Mouse (Mus musculus): ENCODE results near the gene P2ry2.

The P2ry2 gene

DNA sequence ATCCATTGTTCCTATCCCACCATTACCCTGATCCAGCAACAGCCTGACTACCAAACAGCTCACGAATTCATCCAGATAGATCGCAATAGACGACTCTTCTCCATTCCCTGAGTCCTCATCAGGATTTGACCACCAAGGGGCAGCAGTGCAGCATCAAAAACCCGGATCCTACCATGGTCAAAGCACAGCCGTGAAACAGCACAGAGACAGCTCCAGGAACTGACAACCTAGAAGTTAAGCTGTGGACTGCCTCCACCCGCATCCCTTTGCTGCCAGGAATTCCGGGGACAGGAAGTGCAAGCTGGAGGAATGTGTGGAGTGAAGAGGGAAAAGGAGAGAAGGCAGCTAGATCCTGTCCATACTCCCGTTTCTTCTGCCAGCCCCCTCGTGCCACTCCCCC is 24.6 kb downstream of the P2ry2 start:
- DNase-seq (ENCODE audit: low read depth, low spot score) = peak; percentile 26

DNA sequence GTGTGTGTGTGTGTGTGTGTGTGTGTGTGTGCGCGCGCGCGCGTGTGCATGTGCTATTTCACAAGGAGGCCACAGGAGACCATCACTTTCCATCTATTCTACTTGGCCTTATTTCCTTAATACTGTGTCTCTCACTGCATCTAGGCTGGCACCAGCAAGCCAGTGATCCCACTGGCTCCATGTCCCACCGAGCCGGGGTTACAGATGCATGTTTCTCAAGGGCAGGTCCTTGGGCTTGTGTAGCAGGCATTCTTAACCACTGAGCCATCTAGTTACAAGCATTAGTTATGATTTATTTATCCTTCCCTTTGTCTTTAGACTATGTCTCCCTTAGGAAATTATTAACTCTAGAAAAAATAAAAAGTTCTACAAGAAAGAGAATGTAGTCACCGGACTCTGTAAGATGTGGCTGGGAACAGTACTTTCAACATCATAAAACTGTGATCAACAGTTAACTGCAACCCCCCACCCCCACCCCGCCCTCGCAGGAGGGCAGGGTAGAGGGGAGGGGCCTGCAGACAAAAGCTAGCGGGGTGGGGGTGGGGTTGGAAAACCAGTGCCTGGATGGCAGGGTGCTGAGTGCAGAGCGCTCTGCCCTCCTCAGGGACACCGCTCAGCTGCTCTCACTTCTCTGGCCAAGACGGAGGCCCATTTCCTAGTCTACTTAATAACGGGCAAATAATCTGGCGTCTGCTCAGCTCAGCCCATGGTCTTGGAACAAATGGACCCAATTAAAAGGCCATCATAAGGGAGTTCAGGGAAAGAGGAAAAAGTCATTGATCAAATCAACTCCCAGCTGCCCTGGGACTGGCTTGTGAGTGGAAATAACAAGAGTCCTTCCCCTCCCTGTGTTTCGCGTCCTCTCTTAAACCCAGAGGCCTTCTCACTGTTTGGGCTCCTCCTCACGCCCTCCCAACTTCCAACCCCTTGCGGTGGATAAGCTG is 27.9 kb downstream of the P2ry2 start:
- DNase-seq (ENCODE audit: low read depth, low spot score) = no peak

DNA sequence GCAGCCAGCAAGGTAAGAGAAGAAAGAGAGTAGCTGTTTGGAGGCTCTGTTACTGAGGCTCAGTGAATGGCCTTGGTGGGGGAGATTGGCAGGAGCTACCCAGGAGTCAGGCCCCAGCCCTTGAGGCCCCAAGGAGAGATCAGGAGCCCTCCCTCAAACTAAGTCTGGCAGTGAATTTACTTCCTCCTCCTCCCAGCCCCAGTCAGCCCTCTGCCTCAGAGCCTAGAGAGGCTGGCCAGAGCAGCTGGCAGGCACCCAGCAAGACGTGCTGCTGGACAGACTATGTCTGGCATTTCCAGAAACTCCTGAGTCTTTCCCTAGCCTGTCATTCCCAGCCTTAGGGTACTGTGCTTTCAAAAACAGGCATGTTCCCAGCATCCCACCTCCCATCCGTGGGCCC is 33.5 kb downstream of the P2ry2 start:
- no peak for DNase-seq (ENCODE audit: low read depth, low spot score)

DNA sequence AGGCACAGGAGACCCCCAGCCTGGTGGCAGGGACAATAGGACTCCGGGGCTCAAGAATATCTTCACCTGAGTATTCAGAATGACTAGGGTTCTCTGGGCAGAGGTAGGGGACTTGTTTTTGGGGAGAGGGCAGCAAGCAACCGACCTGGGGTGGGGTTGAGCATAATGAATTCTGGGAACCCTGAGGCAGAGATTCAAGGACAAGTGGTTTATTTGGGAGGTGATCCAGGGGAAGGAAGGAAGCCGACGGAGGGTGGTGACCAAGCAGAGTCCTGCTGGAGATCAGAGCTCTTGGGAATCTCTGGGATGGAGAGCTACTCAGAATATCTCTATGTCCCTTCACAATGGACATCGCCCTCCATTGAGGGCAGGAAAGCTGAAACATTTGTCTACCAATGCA is 34.5 kb downstream of the P2ry2 start:
- no peak for DNase-seq (ENCODE audit: low read depth, low spot score)

DNA sequence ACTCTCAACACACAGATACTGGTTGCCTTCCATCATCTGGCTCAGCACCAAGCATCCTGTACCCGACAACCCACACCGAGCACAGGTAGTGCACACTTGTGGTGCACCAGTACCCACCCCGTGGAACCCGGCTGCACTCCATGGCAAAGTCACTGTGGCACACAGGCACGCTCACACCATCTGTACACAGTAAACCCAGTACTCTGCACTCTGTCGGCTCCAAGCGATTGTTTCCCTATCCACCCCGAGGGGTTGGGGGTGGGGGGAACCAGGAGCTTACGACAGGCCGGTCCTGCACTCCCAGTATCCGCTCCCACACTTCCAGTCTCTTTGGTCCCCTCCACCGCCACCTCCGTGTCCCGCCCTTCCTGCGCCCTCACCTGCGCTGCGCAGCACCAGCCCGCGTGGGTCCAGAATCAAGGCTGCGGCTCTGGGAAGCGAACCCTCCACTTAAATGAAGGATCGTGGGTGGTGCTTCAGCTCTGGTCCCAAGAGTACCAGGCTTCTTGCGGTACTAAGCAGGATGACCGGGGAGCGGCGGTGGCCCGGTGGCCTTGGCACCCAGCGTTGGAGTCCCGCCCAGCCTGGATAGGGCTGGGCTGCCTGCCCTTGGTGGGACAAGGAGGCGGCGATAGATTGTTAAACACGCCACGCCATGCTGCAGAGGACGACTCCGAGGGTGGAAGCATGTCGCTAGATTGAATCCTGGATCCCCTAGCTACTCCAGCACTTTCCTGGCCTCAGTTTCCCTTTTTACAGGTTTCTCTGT is 38.3 kb downstream of the P2ry2 start, which contains the start of gene P2ry6:
P2ry6 (minus strand) TSS at position 515 of the 769 bp plus-strand sequence.
- DNase-seq (ENCODE audit: low read depth, low spot score) = no peak

DNA sequence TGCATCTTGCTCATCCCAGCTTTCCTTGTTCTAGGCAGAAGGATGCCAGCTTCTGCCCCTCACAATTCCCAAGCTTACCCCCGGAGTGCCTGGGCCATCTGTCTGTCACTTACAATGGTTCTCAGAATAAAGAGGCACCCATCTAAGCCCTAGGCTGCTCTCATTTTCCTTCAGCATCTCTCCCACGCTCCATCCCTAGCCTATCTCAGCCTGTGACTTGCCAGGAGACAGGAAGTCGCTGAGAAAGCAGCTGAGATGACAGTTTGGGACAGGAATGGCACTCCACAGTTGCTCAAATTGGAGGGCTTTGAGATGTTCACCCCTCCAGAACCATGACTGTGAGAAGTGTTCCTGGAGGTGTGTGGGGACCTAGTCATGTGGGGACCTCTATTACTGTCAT is 39.8 kb downstream of the P2ry2 start:
- DNase-seq (ENCODE audit: low read depth, low spot score) = no peak

DNA sequence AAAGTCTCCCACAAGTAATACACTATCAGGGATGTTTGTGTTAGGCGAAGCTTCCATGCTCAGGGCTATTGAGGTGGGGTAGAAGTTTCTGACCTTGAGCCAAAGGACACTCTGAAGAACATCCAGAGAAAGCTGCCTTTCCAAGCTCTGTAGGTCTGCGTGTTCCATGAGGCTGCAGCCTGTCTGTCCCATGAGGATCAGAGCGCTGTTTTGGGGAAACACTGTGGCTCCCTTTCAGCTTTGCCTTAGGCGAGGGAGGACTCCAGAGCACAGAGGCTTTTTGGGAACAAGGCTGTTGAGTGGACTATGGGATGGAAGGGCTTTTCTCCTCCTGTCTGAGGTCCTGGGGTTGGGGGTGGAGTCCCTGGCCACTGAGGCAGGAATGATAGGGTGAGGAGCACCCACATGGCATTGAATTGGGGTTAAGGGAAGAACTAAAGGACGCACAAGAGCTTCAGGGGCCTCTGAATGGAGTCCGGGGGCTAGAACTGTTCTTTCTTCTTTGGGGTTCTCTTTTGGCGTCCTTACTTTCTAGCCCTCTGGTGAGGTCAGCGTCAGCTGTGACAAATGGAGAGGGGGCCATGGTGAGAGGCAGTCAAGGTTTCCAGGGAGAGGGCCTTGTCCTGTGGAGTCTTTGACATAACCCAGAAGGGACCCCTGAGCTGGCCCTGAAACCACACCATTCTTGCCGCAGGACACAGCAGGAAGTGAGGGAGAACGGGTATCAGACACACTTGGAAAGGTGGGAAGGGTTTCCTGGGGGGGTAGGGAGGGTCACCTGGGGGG is 43.6 kb downstream of the P2ry2 start:
- no peak for DNase-seq (ENCODE audit: low read depth, low spot score)

DNA sequence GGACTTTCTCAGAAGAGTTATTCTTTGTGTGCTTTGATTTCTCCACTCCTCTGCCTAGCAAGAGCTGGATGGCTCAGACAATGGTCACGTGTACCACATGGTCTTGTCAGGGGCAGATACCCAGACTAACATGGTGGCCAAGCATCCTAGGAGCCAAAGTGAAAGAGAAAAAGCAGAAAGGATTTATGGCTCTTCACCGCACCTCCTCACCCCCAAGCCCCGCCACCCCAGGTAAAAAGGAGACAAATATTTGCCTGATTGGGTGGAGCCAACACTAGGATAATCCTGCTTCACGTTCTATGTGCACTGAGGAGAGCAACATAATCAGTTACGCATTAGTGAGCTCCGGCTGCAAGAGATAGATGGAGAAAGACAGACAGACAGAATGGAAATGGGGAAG is 44.3 kb downstream of the P2ry2 start:
- DNase-seq (ENCODE audit: low read depth, low spot score) = no peak

DNA sequence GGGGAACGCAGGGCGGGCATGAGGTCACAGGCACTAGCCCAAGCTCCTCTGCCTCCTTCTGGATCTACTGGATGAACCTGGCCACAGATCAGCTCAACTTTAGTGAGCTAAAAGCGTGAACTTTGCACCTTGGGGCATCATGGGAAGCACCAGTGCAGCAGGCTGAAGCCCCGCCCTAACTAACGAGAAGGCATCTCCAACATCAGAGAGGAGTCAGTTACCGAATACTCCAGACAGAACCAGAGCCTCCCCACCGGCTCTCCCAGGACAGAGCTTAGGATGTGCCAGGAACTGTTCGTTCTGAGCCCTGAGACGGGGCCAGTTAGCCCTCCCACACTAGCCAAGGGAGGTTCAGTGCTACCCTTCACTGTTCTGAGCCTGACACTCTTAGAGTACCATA is 44.8 kb downstream of the P2ry2 start:
- no peak for DNase-seq (ENCODE audit: low read depth, low spot score)

DNA sequence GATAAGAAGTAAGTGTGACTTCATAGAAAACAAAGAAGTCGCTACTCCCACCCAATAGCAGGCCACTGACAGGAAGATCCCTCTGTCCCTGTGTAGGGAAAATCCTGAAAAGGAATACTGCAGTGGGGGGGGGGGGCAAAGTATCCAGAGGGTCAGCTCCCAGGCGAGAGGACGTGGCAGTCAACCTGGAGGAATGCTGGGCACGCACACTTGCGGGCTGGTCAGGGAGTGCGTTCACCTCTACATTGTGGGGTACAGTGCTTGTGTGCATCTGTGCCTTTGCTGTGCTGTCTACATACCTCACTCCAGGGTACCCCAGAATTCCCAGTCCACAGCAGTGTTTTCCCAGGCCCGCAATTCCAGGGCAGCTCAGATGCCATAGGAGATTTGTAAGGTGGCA is 46.7 kb downstream of the P2ry2 start:
- DNase-seq (ENCODE audit: low read depth, low spot score) = no peak

DNA sequence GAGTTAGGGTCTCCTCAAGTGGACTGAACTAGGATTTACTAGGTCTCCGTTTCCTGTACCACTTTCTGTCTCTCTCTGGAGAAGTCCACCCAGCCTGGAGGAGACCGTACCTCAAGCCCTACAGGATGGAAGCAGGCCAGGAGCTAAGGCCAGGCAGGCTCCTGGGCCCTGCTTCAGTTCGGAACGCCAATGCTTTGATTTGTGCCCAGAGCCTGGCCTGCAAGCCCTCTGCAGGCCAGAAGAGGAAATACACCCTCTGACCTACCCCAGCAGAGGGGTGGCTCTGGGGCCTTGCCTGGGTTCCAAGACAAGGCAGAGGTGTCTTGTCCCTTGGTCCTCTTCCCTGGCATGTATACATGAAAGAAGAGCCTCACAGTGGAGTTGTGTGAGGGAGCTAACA is 47.6 kb downstream of the P2ry2 start:
- no peak for DNase-seq (ENCODE audit: low read depth, low spot score)

DNA sequence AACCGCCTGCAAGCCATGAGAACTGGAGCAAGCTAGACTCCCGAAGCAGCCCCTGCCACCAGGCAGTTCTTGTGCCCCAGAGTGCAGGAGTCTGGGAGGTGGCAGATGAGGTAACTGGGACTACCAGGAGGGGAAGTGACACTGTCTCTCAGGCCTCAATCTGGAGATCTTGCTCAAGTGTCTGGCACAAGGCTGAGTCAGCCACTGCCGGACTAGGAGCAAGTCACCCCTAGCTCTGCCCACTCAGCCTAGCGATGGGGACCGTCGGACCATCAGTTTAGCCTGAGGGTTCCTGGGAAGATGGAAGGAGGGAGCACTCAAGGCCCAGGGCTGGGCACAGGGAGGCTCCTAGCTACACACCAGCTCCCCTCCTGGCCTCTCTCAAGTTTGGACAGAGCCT is 48.4 kb downstream of the P2ry2 start:
- DNase-seq (ENCODE audit: low read depth, low spot score) = no peak

DNA sequence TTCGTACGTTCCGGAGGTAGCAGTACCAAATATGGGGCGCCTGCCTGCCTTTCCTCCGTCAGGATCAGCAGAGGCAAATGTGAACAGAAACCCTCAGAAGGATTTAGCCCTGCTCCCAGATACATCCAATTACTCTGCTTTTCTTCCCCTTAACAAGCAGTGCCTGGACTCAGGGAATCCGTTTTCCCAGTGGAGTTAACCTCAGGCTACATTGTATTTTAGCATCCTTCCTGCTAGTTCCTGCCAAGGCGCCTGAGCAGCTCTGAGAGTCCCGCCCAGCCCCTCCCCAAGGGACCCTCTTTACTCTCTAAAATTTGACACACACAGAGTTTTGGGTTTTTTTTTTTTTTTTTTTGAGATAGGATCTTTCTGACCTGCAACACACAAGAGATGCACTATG is 49.3 kb downstream of the P2ry2 start:
- no peak for DNase-seq (ENCODE audit: low read depth, low spot score)

DNA sequence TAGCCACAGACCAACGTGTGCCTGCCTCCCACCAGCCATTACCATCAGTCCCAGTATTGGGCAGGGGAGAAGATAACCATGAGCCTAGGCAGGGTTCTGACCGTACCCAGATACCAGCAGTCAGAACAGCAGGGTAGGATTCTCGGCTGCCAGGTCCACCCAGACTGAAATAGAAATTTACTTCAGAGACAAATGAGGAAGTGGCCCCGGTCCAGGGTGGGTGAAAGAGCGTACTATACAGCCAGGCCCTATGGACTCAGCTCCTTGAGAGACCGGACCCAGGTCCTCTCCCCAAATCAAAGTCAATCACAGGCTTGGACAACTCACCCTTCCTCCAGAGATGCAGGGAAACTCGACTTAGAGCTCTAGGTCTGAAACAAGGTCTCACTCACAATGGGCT is 51.5 kb downstream of the P2ry2 start:
- no peak for DNase-seq (ENCODE audit: low read depth, low spot score)

DNA sequence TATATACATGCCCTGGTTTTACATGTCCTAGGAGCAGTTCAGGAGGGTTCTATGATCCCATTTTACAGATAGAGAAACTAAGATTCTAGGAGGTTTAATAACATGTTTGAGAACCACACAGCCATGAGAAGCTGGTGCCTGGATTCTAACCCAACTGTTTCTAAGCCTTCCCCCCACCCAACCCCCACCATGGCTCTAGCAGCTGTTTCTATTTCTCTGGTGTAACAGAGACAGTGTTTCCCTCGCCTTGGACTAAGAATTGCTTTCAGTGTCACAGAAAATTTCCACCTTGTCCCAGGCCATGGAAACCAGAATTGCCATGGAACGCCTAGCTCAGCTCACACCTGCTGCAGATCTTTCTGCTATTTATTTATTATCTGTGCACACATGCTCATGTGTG is 52.2 kb downstream of the P2ry2 start:
- DNase-seq (ENCODE audit: low read depth, low spot score) = no peak

DNA sequence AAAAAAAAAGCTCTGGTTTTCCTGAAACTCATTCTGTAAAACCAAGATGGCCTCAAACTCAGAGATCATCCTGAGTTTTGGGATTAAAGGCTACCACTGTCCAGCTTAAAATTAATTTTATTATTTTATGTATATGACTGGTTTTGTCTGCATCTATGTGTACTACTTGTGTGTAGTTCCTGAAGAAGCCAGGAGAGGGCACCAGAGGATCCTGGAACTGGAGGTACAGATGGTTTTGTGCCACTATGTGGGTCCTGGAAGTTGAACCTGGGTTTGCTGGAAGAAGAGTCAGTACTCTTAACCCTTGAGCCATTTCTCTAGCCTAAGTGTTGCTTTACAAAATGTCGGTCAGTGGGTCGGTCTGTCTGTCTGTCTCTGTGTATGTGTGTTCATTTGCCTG is 54.2 kb downstream of the P2ry2 start:
- no peak for DNase-seq (ENCODE audit: low read depth, low spot score)

DNA sequence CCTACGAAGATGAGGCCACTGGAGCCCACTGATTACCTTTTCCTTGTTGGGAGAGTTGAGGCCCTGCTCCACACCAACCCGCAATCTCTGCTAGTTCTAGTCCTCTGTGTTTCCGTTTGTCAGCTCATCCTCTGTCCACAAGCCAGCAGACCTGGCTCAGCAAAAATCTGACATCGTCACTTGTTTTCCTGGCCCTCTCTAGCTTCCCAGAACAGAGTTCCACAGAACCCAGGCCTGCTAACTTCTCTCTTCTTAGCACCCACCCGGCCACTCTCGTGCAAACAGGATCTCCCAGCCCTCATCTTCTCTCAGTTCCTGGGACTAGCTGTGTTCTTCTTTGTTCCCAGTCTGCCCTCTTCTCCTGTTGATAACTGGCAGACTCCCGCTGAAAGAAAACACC is 60.0 kb downstream of the P2ry2 start:
- DNase-seq (ENCODE audit: low read depth, low spot score) = no peak

DNA sequence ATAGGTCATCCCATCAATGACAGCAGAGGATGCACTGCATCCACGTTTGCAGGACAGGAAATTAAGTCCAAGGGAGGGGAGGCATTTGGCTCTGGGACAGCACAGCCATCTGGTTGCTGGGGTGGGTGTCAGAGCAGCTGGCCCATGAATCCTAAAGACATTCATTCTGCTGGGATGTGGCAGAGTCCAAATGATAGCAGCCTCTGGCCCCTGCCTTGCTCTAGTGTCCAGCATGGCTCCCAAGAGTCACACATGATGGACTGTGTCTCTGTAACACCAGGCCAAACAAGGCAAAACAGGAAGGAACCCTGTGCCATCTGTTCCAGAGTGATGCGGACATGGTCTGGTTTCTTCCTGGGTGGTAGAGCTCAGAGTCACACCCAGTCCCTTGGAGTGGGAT is 60.8 kb downstream of the P2ry2 start:
- no peak for DNase-seq (ENCODE audit: low read depth, low spot score)

DNA sequence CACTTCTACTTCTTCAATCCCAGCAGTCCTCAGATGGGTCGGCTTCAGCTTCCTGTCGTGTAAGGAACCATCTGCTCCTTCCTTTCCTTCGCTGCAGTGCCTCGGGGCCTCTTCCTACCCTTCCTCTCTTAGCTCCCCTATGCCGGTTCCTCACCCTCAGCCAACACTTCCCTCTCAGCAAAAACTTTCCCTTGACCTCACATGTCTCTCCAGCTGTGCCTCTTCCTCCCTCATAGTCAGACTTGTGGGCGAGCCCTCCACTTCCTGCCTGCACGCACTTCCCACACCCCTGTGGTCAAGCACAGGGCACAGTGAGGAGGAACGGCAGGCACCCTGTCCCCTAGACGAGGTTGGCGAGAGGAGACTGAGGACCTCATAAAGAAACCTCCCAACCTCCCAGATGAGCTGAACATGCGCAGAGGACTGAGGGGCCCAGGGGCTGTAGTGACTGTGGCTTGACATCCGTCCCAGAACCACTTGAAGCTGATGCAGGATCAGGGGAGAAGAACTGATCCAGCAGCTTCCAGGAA is 62.1 kb downstream of the P2ry2 start:
- no peak for DNase-seq (ENCODE audit: low read depth, low spot score)

DNA sequence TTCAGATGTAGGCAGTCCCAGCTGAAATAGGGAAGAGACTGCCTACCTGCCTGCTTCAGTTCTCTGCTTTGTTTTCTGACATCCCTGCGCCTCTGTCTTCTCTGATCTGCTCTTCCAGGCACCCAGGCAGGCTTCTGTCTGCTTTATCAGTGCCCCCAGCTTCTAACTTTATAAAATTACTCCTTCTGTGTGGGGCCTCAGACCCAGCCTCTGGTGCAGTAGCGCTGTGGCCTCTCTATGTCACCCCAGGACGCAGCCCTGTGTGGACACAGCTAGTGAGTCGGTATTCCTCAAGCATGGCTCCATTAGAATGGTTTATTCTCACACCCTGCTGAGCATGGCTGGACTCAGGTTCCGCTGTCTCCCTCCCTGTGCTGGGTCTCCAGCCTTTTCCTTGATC is 62.6 kb downstream of the P2ry2 start:
- no peak for DNase-seq (ENCODE audit: low read depth, low spot score)
